Mouse (Mus musculus) right cerebral cortex, adult 18-20 months (tissue): ENCODE data around the gene Fam69b.
A peak's percentile ranks its signal among the peaks of the same experiment; 100 is the strongest.

ENCODE experiments used
- DNase-seq: peaks from one replicate; pipeline ENCODE4 v3.0.0; 2022; ENCODE audit warnings: mixed read lengths

Fam69b gene

GRCm38 (mm10) chr2:26627921-26628739, at the start of gene Fam69b:
Gene Fam69b, plus strand, starts transcription at chr2:26628457.
- peak; percentile 92 for DNase-seq

- no peak for DNase-seq
Measured at GRCm38 (mm10) chr2:26579714-26580113, 48.5 kb upstream of the Fam69b start, which contains the start of gene Egfl7. Gene Egfl7, plus strand, starts transcription at chr2:26580014.

- DNase-seq, result no peak
Measured at GRCm38 (mm10) chr2:26580751-26581150, 47.5 kb upstream of the Fam69b start.

GRCm38 (mm10) chr2:26582203-26582602, 46.1 kb upstream of the Fam69b start:
- DNase-seq, result no peak

- no peak for DNase-seq
Measured at GRCm38 (mm10) chr2:26582741-26583140, 45.5 kb upstream of the Fam69b start.

GRCm38 (mm10) chr2:26583640-26584039, 44.6 kb upstream of the Fam69b start:
- DNase-seq, result no peak

GRCm38 (mm10) chr2:26585713-26586112, 42.5 kb upstream of the Fam69b start:
- DNase-seq, result no peak

GRCm38 (mm10) chr2:26586294-26587043, 41.8 kb upstream of the Fam69b start, which contains the start of gene Gm20532:
Gene Gm20532, plus strand, starts transcription at chr2:26586639.
- DNase-seq, result peak; percentile 60

- DNase-seq, result no peak
Measured at GRCm38 (mm10) chr2:26587044-26587405, 41.2 kb upstream of the Fam69b start.

GRCm38 (mm10) chr2:26588573-26588972, 39.7 kb upstream of the Fam69b start:
- no peak for DNase-seq

- DNase-seq, result no peak
Measured at GRCm38 (mm10) chr2:26589284-26589683, 39.0 kb upstream of the Fam69b start.

- no peak for DNase-seq
Measured at GRCm38 (mm10) chr2:26590282-26590681, 38.0 kb upstream of the Fam69b start.

- DNase-seq, result no peak
Measured at GRCm38 (mm10) chr2:26590962-26591361, 37.3 kb upstream of the Fam69b start.

- DNase-seq, result no peak
Measured at GRCm38 (mm10) chr2:26591416-26591815, 36.8 kb upstream of the Fam69b start.

GRCm38 (mm10) chr2:26593211-26594021, 34.8 kb upstream of the Fam69b start:
- DNase-seq, result no peak

- DNase-seq, result peak; percentile 35
Measured at GRCm38 (mm10) chr2:26594022-26594346, 34.3 kb upstream of the Fam69b start.

- no peak for DNase-seq
Measured at GRCm38 (mm10) chr2:26594461-26594933, 33.8 kb upstream of the Fam69b start.

- DNase-seq, result no peak
Measured at GRCm38 (mm10) chr2:26594934-26595724, 33.1 kb upstream of the Fam69b start.

GRCm38 (mm10) chr2:26595725-26596435, 32.4 kb upstream of the Fam69b start:
- no peak for DNase-seq

GRCm38 (mm10) chr2:26596898-26597297, 31.4 kb upstream of the Fam69b start:
- DNase-seq, result no peak

- DNase-seq, result no peak
Measured at GRCm38 (mm10) chr2:26597810-26598209, 30.4 kb upstream of the Fam69b start.

- no peak for DNase-seq
Measured at GRCm38 (mm10) chr2:26598462-26598861, 29.8 kb upstream of the Fam69b start.
